Mouse (Mus musculus): ENCODE measurements at regions not wholly inside any gene's neighbourhood (a gene's known extent, or its start where the extent isn't known, plus 50 kb on each side); places are given as distances from the start of the nearest gene placed in this dataset.

DNA sequence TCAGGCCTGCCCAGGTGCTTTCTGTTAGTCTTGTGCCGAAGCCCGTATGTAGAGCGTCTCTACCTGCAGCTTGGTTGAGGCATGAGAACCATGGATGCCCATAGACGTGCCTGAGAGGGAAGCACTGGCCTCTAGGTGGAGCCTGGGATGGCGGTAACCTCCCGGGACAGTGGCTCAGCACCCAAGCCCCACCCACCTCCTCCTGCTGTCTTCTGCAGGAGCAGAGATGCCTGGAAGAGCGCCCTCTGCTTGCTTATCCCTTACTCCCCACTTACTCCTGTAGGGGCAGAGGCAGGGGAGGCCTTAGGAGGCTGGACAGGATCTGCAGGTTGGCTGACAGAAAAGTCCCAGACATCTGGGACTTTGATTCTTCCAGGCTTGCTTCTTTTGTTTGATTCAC, 92.7 kb upstream of the Zc3h12a start:
- H3K4me1 ChIP-seq: 0 out of 2 replicates have a peak, but pooled peaks cover 3% of the 10 kb centered on the region
- H3K9me3 ChIP-seq: peaks cover 22% of the 10 kb centered on the region
- H3K4me3 ChIP-seq (replicated peaks): no peak overlapping the region
- TF ChIP-seq GATA1 (IDR thresholded peaks at IDR 0.05; ENCODE audit: borderline replicate concordance, low read length): no peak
- TF ChIP-seq FLI1 (IDR thresholded peaks at IDR 0.05; ENCODE audit: low read length): no peak
- H3K27me3 ChIP-seq (replicated peaks): peaks cover 65% of the 10 kb centered on the region
- H3K36me3 ChIP-seq (replicated peaks; ENCODE audit: low read length): no peaks in the 10 kb centered on the region

DNA sequence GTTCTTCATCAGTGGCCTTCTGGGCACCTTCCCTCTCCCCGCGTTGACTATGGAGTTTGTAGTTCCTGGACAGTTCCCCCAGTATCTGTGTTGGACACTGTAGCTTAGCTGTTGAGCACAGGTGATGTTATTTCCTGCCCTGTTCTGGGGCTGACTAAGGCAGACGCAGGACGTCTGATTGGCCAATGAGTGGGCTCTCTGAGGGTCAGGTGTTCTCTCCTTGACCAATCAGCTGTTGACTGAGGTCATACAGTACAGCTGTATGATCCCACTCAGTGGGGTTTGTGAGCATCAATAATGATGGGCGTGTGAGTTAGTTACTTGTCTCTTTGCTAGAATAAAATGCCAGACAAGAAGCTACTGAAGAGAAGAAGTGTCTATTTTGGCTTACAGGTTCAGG, 91.6 kb upstream of the Zc3h12a start:
- H3K27me3 ChIP-seq (replicated peaks): peaks cover 61% of the 10 kb centered on the region
- no peak overlapping the region for H3K4me3 ChIP-seq (replicated peaks)
- TF ChIP-seq GATA1 (IDR thresholded peaks at IDR 0.05; ENCODE audit: borderline replicate concordance, low read length) (no peak), FLI1 (IDR thresholded peaks at IDR 0.05; ENCODE audit: low read length) (no peak)
- peaks cover 22% of the 10 kb centered on the region for H3K9me3 ChIP-seq
- H3K36me3 ChIP-seq (replicated peaks; ENCODE audit: low read length): no peaks in the 10 kb centered on the region
- 0 out of 2 replicates have a peak, but pooled peaks cover 3% of the 10 kb centered on the region for H3K4me1 ChIP-seq

GRCm38 (mm10) chr4:125214306-125214705, 86.7 kb upstream of the Zc3h12a start:
- H3K4me3 ChIP-seq (replicated peaks): no peak overlapping the region
- TF ChIP-seq GATA1 (IDR thresholded peaks at IDR 0.05; ENCODE audit: borderline replicate concordance, low read length) (no peak), FLI1 (IDR thresholded peaks at IDR 0.05; ENCODE audit: low read length) (no peak)
- no peaks in the 10 kb centered on the region for H3K36me3 ChIP-seq (replicated peaks; ENCODE audit: low read length)
- H3K9me3 ChIP-seq: peaks cover 22% of the 10 kb centered on the region
- H3K27me3 ChIP-seq (replicated peaks): peaks cover 52% of the 10 kb centered on the region
- peaks cover 14% of the 10 kb centered on the region for H3K4me1 ChIP-seq

DNA sequence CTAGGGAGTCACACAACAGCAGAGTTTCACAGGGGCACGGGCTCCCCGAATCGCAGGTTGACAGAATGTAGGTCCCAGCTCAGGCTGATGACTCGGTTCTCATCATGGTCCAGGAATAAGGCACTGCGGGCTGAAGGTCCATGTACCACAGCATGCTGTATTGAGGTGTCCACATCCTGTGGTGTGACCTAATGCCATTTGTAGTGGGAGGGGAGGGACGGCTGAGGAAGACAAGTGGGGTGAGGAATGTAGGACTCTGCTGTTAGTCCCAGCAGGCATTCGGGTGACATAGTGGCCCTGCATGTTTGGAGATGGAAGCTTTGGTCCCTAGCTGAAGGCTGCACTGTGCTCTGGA, 84.5 kb upstream of the Zc3h12a start:
- no peaks in the 10 kb centered on the region for H3K36me3 ChIP-seq (replicated peaks; ENCODE audit: low read length)
- peaks cover 14% of the 10 kb centered on the region for H3K4me1 ChIP-seq
- H3K9me3 ChIP-seq: peaks cover 14% of the 10 kb centered on the region
- peak overlapping the region; percentile 51 for H3K4me3 ChIP-seq (replicated peaks)
- TF ChIP-seq GATA1 (IDR thresholded peaks at IDR 0.05; ENCODE audit: borderline replicate concordance, low read length): no peak
- no peak for TF ChIP-seq FLI1 (IDR thresholded peaks at IDR 0.05; ENCODE audit: low read length)
- H3K27me3 ChIP-seq (replicated peaks): peaks cover 56% of the 10 kb centered on the region

DNA sequence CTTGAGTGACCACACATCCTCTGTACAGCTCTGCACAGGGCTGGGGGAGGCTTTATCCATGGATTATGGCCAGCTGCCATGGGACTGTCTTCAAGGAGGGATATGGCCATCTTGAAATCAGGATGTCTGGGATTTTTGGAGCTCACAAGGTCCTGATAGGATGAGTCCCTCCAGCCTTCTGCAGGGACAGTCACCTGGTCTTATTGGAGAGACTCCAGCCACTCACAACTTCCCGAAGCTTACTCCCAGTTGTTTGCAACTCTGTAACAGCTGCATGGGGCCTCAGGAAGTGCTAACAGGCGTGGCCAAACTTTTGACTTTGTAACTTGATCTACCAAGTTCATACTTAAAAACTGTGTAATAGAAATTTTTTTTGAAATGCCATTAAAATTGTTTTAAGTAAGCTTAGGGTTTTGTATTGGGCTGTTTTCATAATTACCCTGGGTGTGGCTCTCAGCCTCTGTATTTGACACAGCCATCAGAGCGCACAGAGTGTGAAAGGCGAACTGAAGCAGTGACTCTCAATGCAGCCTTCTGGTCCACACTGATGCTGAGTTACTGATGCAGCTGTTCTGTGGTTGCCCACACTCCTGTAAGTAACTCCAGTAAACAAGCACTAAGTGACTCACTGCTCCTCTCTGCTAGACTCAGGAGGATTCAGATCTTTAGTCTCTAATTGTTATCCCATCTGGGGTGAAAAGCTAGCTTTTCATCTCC, 84.0 kb upstream of the Zc3h12a start:
- Histone ChIP-seq H3K4me3 (replicated peaks) (no peak overlapping the region), H3K4me1 (peaks cover 14% of the 10 kb centered on the region), H3K9me3 (peaks cover 12% of the 10 kb centered on the region), H3K36me3 (replicated peaks; ENCODE audit: low read length) (no peaks in the 10 kb centered on the region), H3K27me3 (replicated peaks) (peaks cover 61% of the 10 kb centered on the region)
- no peak for TF ChIP-seq GATA1 (IDR thresholded peaks at IDR 0.05; ENCODE audit: borderline replicate concordance, low read length)
- TF ChIP-seq FLI1 (IDR thresholded peaks at IDR 0.05; ENCODE audit: low read length): no peak

GRCm38 (mm10) chr4:125210719-125211118, 83.1 kb upstream of the Zc3h12a start:
- Histone ChIP-seq H3K4me1 (peaks cover 14% of the 10 kb centered on the region), H3K4me3 (replicated peaks) (no peak overlapping the region), H3K27me3 (replicated peaks) (peaks cover 65% of the 10 kb centered on the region), H3K36me3 (replicated peaks; ENCODE audit: low read length) (no peaks in the 10 kb centered on the region), H3K9me3 (peaks cover 3% of the 10 kb centered on the region)
- no peak for TF ChIP-seq GATA1 (IDR thresholded peaks at IDR 0.05; ENCODE audit: borderline replicate concordance, low read length)
- no peak for TF ChIP-seq FLI1 (IDR thresholded peaks at IDR 0.05; ENCODE audit: low read length)

DNA sequence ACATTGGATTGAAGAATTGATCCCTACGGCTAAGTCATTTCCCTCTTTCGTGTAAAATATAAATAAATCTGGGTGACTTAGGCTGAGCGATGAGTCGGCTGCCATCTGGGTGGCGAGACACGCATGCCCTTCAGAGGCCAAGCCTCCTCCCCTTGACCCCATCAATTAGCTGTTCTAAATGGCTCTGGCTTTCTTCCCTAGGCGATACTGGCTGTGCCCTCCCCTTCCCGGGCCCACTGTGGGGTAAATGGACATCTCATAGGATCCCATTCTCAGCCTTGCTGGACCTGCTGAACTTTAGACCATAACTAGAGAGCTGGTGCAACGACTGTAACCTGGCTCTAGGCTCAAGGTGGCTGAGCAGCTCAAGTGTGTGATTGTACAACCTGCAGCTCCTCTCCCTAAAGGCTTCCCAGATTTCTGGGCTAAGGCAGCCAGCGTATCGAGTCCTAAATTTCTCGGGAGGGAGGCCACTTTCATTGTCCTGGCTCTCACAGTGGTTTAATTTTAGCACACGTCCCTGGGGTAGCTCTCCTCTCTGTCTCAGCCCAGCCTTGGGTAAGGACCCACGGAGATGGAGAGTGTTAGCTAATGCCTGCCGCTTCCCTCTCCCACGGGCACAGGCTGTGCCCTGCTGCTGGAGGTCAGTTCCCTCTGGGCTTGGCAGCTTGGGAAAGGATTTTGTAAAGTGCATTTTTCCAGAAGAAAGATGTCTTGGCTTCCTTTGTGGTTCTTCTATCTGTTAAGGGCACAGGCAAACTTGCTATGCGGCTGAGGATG, 80.7 kb upstream of the Zc3h12a start:
- Histone ChIP-seq H3K36me3 (replicated peaks; ENCODE audit: low read length) (no peaks in the 10 kb centered on the region), H3K27me3 (replicated peaks) (peaks cover 71% of the 10 kb centered on the region), H3K4me3 (replicated peaks) (no peak overlapping the region), H3K4me1 (peaks cover 14% of the 10 kb centered on the region), H3K9me3 (no peaks in the 10 kb centered on the region)
- TF ChIP-seq GATA1 (IDR thresholded peaks at IDR 0.05; ENCODE audit: borderline replicate concordance, low read length) (no peak), FLI1 (IDR thresholded peaks at IDR 0.05; ENCODE audit: low read length) (no peak)

DNA sequence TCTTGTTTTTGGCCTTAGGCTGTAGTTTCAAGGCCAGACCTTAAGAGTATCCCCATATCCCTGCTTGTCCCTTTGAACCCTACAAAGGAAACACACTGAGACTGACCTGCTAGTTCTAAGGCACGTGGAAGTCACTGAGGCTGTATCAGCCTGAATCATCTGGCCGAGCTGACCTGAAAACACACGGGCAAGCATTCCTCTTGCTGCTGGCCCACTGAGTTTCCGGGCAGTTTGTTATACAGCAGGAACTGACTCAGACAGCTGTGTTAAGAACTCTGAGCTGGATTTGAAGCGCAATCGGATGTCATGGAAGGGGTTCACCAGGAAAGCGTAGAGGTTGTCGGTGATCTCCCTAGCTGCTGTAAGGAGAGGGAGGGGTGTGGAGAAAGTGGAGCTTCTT, 75.9 kb upstream of the Zc3h12a start:
- TF ChIP-seq GATA1 (IDR thresholded peaks at IDR 0.05; ENCODE audit: borderline replicate concordance, low read length) (no peak), FLI1 (IDR thresholded peaks at IDR 0.05; ENCODE audit: low read length) (no peak)
- Histone ChIP-seq H3K9me3 (no peaks in the 10 kb centered on the region), H3K27me3 (replicated peaks) (peaks cover 77% of the 10 kb centered on the region), H3K36me3 (replicated peaks; ENCODE audit: low read length) (no peaks in the 10 kb centered on the region), H3K4me1 (no peaks in the 10 kb centered on the region; the same call in 1 of the 2 replicates), H3K4me3 (replicated peaks) (peak overlapping the region; percentile 18)

GRCm38 (mm10) chr4:125201638-125202325, 74.1 kb upstream of the Zc3h12a start:
- Histone ChIP-seq H3K4me3 (replicated peaks) (no peak overlapping the region), H3K9me3 (no peaks in the 10 kb centered on the region)
- no peak for TF ChIP-seq FLI1 (IDR thresholded peaks at IDR 0.05; ENCODE audit: low read length)
- TF ChIP-seq GATA1 (IDR thresholded peaks at IDR 0.05; ENCODE audit: borderline replicate concordance, low read length): no peak

More at GRCm38 (mm10) chr4:125201638-125202325, 74.1 kb upstream of the Zc3h12a start:
- no peaks in the 10 kb centered on the region; the same call in 1 of the 2 replicates for H3K4me1 ChIP-seq
- peaks cover 72% of the 10 kb centered on the region for H3K27me3 ChIP-seq (replicated peaks)
- no peaks in the 10 kb centered on the region for H3K36me3 ChIP-seq (replicated peaks; ENCODE audit: low read length)

All from megakaryocyte, embryonic 14.5 days (primary cell).